Mouse (Mus musculus) adrenal gland, postnatal 4 days (tissue): ENCODE data around the gene Ankle1. TPM values are rescaled to one million over a fixed set of nuclear protein-coding genes. Genes with fewer than 3 reads are reported as not detected.
A peak's percentile ranks its signal among the peaks of the same experiment; 100 is the strongest.

ENCODE experiments used
- DNase-seq, 2 experiments: peaks; one replicate each; pipeline ENCODE4 v3.0.0; 2021 to 2022; ENCODE audit warnings: low spot score in 2 of 2, mixed read lengths in 2 of 2
- total RNA-seq, 2 experiments: library from RNA; stranded (reverse); gene quantifications; 2 replicates each; pipeline ENCODE4 v1.2.3; 2021

The Ankle1 gene
- total RNA-seq, 2 experiments from 2014 or later: 13.5 to 14.6 TPM

DNA sequence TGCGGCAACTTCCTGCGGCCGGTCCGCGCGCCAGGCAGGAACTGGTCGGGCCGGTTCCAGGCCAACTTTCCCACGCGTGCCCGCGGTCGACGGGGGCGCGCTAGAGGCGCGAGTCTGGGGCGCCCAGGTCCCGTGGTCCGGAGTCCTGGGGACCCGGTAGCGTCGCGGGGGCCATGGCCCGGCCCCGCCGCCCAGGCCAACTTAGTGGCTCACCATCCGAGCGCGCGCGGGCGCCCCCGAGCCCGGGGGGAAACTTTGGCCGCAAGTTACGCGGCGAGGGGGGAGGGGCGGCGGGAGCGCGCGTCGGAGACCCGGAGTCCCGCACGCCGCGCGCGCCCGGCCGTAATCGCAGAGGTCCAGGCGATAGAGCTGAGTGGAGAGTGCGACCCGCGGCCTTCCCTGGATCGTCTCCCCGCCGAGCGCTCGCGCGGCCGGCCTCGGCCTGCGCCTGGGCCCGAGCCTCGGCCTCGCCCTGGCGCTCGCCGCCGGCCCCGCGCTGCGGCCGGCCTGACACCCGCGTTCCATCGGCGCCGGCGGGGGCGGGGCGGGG is 24.3 kb upstream of the Ankle1 start, which contains the start of gene Nr2f6:
Nr2f6 (minus strand) TSS at position 540 of the 550 bp plus-strand sequence.
- peak in 1 of 2 experiments; percentile 53 for DNase-seq

DNA sequence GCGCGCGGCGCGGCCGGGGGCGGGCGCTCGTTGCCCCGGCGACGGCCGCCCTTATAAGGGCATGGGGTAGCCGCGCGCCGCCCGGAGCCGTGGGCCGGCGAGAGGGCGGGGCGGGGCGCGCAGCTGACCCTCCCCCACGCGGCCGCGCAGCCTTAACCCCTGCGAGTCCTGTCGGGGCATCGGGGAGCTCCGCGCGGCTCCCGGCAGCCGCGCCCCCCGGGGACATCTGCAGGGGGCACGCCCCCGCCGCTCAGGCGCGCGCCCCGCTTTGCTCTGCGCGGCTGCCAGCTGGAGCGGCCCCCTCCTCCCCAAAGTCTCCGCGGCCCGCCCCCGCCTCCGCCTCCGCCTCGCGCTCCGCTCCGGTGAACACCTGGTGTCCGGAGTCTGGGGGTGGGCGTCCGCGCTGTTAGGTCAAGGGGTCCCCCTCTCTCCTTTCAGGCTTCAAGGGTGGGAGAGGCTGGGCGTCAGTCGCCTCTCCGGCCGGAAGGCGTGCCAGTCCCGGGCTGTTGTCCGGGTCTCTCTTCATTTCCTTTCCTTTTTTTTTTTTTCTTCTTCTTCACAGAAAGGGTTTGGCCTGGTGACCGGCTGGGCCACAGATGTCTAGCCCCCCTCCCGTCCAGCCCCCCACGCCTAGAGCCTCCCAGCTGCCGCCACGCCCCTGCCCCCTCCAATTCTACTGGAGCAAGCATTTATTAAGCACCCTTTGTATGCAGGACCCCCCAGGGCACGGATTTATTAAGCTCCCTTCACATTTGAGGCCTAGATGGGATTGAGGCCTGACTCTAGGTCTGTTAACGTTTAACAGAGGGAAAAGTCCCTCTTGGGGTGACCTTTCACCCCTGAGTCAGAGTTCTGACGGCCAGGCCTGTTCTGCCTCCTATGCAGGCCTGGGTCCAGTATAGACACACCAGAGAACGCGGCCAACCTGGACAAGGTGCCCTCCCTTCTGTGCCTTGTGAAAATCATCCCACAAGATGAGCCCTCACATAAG is 23.5 kb upstream of the Ankle1 start:
- DNase-seq: peak; percentile 68 to 78

DNA sequence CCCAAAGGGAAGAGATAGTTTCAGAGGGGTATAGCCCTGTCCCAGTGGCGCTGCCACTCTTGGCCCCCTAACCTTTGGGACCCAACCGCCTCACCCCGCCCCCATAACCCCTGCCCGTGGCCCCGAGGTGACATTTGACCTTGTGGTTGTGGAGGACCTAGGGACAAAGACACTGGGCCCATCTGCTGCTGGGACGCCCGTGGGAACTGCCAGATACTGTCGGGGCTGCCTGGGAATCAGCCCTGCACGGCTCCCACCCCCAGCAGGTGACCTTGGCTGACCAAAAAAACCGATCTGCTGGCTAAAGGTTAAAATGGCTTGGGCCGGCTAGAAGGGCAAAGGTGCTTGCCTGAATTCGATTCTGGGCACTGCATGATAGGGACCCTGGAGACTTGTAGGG is 22.4 kb upstream of the Ankle1 start:
- no peak for DNase-seq

DNA sequence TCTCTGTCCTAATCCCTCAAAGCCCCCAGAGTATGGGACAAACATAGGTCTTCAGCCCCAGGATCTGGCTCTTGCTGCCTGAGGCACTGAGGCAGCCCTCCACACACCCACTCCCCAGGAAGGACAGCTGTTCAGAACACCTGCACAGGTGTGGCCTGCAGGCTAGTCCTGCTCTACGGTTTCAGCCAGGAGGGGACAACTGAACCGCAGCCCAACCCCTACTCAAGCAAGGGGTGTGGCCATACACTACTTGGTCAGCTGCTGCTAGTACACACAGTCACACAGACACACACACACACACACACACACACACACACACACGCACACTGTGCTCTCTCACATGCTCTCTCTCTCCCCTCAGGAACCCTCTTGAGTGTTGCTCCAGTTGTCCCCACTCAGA is 21.9 kb upstream of the Ankle1 start:
- DNase-seq: no peak

DNA sequence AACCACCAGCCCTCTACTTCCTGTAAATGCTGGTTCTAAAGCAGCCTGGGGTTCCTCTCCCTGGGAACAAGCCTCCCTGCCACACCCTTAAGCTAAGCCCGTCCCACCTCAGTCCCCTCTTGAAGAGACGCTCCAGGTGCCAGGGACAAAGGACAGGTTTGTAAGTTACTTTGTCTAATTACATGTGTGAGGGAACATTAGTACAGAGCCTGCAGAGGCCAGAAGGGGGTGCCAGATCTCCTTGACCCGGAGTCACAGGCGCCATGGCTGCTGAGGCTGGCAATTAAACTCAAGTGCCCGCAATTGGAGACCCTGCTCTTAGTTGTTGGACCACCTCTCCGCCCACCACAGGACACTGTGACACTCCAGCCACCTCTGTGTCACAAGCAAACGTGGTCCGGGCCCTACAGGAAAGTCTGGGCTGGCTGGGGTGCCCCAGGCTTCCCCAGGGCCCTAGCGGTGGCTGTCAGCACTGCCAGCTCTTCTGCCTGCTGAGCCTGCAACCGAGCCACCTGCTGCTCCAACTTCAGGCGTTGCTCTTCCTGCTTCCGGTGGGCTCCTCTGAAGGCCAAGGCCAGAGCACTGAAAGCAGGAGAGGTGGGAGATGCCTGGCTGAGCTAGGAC is 20.5 kb upstream of the Ankle1 start:
- DNase-seq: no peak

DNA sequence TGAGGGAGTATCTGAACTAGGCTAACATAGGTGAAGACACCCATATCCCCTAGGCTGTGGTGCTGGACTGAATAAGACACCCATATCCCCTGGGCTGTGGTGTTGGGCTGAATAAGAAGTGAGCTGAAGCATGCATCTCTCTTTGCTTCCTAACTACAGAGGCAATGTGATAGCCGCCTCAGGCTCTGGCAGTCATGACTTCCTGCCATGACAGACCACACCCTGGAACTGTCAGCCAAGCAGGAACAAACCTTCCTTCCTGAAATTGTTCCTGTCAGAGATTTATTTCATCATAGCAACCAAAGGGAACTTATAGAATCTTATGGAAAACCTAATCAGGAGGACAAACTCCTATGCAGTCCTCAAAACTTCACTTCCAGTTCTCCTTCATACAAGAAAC is 17.5 kb upstream of the Ankle1 start:
- DNase-seq: no peak

DNA sequence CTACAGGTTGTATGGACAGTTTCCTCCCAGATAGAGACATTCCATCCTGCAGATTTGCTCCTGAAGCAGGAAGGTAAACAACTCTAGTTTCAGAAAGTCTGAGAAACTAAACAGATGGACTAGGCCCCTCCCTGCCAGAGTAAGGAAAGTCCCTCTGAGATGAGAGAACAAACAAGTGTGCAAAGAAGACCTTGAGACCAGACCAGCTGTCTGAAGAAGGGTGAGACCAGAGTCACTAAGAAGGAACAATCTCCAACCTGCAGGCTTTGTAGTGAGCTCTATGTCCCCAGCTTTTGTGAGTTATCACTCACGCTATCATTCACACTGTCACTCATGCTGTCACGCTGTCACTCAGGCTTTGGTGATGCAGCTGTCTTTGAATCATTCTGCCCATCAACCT is 14.1 kb upstream of the Ankle1 start:
- no peak for DNase-seq

DNA sequence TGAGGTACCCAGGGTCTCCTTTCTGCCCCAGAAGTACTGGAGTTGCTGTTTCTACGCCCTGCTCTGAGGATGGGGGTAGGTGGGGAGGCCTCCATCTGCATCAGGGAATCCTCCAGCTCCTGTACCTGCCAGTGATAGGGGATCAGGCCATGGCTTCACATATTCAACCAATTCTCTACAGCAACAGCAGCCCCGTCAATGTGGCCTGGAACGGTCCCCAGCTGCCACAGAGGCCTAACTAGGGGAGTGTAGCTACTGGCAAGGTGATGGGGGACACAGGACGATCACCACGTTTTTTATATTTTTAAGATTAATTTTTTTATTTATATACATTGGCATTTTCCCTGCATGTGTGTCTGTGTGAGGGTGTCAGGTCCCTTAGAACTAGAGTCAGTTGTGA is 13.4 kb upstream of the Ankle1 start:
- no peak for DNase-seq

DNA sequence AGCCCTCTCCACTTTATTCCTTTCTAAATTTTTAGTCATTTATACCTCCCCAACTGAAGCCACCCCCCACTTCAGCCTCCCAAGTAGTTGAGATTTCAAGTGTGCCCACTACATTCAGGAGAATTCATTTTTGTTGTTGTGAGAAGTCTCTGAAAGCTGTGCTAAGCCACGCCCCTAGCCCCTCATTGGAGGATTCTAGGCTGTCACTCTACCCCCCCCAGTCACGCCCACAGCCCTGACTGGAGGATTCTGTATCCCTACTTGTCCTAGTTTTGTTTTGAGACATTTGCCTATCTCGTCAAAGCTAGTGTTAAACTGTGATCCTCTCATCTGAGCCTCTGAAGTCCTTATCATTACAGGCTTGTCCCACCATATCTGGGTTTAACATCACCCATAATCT is 12.9 kb upstream of the Ankle1 start:
- no peak for DNase-seq

DNA sequence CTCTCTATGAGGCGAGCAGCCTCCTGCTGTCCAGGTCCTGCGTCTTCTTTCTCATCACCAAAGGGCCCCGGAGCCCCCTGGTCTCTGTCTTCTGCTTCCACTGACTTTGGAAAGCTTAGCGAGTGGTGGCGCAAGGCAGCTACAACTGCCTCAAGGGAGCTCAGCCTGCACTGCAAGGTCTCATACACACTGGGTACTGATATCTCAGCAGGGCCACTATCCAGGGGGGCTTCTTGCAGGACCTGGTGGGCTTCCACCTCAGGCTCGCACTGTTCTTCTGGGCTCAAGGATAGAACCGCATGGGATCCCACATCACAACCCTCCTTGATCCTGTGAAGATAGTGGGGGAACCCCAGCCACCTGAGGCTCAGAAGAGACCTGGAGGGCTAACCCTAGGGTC is 11.3 kb upstream of the Ankle1 start:
- no peak for DNase-seq

DNA sequence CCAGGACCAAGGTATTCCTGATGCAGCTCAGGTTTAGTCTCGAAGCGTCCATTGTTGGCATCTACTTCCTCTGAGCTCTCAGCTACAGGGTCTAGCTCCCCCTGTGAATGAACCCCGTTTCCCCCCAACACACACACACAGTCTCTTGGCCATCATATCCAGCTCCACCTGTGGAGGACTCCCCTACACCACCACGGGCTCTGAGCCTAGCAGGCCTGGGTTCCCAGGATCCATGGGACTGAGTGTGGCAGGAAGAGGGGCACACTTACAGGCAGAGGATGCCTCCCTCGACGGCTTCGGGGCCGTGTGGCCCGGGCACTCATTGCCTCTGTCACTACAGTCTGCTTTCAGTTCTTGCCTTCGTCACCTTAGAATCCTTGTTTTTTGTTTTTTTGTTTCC is 10.7 kb upstream of the Ankle1 start:
- DNase-seq: no peak

DNA sequence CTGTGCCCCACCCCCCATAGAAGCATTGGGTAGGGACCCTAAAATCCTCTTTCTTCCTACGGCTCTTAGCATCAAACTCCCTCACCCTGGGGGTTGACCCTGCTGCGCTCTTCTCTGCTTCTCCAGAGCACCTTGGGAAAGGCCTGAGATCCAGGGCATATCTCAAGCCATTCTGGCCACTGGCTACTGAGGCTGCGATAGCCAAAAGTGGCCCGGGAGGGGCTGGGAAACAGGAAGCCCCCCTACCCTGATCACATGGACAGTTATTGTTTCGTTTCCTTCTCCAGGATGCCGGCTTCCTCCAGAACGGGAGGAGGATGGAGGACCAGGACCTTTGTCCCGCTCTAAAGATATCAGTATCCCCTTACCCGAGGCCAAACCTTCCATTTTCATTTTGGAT is 10.2 kb upstream of the Ankle1 start, which contains the start of gene Ushbp1:
Ushbp1 (minus strand) TSS at position 174 of the 400 bp plus-strand sequence.
- no peak for DNase-seq

DNA sequence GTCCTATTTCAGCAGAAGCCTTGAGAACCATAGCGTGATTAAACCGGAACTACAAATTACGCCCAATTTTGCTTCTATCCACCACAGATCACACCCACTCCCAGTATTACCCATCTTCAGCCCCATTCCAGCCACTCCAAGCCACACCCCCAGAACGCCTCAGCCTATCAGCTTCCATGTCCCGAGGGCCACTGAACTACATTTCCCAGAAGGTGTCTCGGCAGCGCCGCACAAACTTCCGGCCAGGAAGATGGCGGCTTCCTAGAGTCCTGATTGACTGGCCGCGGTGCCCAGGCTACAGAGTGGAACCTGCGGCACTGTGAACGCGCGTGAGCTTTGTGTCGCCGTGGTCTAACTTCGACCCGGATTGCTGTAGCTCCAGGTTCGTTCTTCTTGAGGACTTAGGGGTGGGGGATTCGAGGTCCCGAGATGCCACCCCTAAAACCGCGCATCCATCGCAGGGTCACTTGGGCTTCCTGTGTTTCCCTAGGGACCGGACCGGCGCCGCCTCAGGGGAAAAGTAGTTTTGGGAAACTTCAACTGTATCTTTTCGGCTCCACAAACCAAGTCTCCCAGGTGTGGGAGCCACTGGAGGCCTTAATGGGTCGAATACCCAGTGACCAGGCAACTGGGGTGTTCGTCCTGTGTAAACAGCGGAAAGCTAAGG is 9.0 kb upstream of the Ankle1 start, which contains the start of gene Babam1:
Babam1 (plus strand) TSS at position 223 of the 667 bp plus-strand sequence.
- peak in 1 of 2 experiments; percentile 84 for DNase-seq

DNA sequence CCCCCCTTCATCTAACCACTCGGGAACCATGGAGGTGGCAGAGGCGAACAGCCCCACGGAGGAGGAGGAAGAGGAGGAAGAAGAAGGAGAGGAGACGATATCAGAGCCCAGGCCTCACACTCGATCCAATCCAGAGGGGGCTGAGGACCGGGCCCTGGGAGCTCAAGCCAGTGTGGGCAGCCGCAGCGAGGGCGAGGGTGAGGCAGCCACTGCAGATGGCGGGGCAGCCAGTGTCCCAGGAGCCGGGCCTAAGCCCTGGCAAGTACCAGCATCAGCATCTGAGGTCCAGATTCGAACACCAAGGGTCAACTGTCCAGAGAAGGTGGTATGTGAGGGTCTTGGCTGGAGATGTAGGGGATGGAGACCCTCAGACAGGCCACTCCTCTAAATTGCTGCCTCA is 8.1 kb upstream of the Ankle1 start:
- DNase-seq: no peak

DNA sequence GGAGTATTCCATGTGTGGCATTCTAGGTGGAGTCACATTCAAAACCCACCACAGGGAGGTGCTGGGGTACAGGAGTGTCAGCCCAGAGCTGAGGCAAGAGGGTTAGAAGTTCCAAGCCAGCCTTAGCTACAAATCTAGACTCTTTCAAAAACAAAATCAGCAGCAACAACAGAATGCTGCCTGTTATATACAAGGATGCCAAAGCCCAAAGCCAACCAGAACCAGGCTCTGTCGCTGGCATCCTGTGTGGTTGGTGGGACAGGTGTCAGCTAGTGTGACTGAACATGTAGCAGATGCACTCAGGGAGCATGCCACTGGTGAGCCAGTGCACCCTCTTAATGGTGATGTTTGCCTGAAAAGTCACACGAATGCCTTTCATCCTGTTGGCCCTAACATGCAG is 5.0 kb upstream of the Ankle1 start:
- no peak for DNase-seq

DNA sequence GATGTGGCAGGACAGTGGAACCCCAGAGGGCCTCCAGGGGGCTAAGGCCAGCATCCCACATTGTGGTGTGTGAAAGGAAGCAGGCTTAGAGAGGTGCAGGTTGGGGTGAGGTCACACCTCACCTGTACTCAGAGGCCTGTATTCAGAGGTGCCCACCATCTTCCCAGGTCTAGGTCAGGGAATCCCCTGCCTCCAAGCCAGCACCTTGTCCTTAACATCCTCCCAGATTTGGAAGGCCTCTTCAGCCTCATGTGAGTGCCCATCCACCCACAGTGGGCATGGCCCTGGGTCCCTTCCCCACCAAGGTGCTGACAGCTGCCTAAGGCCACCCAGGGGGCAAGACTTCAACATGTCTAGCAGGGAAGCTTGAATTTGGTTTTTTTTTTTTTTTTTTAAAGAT is 4.4 kb upstream of the Ankle1 start:
- no peak for DNase-seq

DNA sequence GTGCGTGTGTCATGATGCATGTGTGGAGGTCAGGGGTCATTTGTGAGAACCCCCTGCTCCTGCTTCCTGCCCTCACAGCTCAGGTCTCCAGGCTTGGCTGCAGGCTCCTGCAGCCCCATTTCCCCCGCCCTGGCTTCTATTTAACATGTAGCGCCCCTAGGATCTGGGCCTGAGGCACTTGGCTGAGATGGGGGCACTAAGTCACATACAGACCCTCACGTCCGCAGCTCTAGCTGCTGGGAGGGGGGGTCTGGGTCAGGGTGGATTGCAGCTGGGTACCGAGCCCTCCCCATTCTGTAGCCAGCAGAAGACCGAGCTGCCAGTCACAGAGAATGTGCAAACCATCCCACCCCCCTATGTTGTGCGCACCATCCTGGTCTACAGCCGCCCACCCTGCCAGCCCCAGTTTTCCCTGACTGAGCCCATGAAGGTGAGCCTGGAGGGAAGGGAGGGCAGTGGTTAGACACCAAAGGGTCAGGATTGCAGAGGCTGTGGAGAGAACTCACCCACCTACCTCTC is 3.3 kb upstream of the Ankle1 start:
- no peak for DNase-seq

DNA sequence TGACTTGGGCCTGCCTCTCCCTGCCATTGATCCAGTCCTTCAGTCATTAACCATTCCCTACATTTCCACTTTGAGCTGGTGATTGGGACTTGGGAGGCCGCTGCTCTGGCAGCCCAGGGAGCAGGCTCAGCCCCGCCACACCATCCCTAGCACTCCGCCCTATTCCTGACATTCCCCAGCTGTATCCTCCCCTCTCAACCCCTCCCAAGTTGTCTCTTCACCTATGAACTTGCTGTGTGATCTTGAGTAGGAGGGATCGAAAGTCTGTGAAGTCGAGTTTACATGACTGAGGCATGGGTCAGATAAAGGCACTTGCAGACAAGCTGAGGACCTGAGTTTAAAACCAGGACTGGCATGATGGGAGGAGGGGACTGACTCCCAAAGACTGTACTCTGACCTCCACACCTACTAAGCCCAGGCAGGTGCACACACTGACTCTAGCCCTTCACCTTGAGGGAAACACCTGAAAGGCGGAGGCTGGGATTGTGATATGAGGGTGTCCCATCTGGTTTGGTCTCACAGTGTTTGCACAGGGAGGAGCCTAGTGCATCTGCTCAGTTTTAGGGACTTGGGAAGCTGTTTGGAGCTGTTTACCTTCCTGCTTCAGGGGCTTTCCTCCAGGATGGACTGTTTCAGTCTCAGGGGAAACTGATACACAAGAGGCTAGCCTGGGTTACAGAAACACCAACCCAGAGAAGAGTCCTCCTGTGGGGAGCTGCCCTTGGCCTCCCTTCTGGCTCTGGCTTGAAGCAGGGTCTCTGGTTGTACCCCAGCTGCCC is 2.5 kb upstream of the Ankle1 start:
- no peak for DNase-seq

DNA sequence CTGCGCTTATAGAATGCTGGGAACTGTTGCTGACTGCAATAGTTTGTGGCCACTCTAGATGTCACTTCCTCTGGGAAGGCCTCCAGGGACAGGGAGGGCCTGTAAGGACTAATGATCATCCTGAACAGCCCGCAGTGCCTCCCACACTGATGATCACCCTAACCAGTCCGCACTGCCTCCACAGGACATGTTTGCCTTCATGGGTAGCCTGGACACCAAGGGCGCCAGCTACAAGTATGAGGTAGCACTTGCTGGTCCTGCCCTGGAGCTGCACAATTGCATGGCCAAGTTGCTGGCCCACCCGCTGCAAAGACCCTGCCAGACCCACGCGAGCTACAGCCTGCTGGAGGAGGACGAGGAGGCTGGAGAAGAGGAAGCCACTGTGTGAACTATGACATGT is 1.8 kb upstream of the Ankle1 start:
- no peak for DNase-seq

DNA sequence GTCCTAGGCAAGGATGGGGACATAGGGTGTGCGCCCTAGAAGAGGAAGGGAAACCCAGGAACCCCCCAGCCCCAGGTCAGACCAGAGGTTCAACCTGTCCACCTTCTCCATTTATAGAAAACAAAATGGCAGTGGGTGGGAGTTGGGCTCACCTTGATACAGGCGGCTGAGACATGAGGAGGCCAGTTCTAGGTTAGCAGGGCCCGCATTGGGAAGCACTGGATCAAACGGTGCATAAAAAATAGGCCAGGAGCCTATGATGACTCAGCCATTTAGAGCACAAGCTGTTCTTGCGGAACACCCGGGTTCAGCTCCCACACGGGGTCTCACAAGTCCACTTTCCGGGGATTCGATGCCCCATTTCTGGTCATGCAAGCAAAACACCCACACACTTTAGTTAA is 859 bp upstream of the Ankle1 start:
- DNase-seq: no peak
